In the genomic region with DNA sequence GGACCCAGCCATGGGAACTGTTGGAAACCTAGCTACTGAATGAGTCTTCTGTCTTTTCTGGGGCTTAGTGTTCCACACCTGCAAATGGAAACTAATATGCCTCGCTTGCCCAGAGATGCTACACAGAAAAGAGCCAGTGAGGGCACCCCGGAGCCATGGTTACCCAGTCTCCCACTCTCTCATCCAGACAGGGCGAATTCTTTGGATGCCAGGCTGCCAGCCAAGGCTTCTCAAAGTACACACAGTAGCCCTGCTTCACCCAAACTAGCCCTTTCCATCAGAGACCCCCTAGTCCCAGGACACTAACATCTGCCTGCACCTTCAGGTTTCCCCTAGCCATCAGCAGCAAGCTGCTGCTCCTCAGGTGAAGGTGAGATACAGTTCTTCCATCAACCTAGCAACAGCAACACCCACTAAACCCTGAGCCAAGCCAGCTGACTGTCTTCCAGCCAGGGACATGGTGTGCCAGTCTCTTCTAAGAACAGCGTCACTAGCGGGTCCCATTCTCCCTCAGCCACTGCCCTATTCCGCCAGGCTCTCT, we compare ENCODE assay signal across 9 mouse cellular contexts. TPM values are rescaled to one million over a fixed set of nuclear protein-coding genes. Genes with fewer than 3 reads are reported as not detected.
DNase-seq lines count a peak whose midpoint lies in the region; ATAC-seq and TF ChIP-seq lines count a peak whose summit lies in the region.
"Had no signal": no experiment of that assay in that cellular context is flagged by ENCODE, and none has a peak within 500 bp of the region (broad histone marks: within the 10 kb centered on the region; RNA-seq: fewer than 3 reads in every experiment).

No protein-coding gene starts in this region.

- H3K9me3 ChIP-seq in hindbrain, embryonic 11.5 days (ENCODE audit: control insufficient read depth, low read length), result no peaks in the 10 kb centered on the region
- H3K9me3 ChIP-seq in liver, postnatal 0 days (ENCODE audit: low read length), result no peaks in the 10 kb centered on the region
- H3K9me3 ChIP-seq: megakaryocyte, embryonic 14.5 days had no signal

- 0 out of 2 replicates have a peak overlapping the region, but pooled peaks have one; percentile 5 for H3K4me2 ChIP-seq in hindbrain, embryonic 11.5 days (replicated peaks; ENCODE audit: low read depth, low read length)
- no peak overlapping the region for H3K4me2 ChIP-seq in liver, postnatal 0 days (ENCODE audit: low read depth, low read length)

- no peaks in the 10 kb centered on the region for H3K36me3 ChIP-seq in hindbrain, embryonic 11.5 days (ENCODE audit: control insufficient read depth, insufficient read depth, low read length)
- no peaks in the 10 kb centered on the region for H3K36me3 ChIP-seq in liver, postnatal 0 days (replicated peaks; ENCODE audit: insufficient read depth, low read length)

- H3K4me3 ChIP-seq in hindbrain, embryonic 11.5 days (ENCODE audit: low read depth, low read length), result no peak overlapping the region
- peak overlapping the region; percentile 56 for H3K4me3 ChIP-seq in left cerebral cortex, adult 2 months
- H3K4me3 ChIP-seq in liver, postnatal 0 days (ENCODE audit: low read depth, low read length), result no peak overlapping the region
- H3K4me3 ChIP-seq: megakaryocyte, embryonic 14.5 days had no signal

- DNase-seq in lung, postnatal 36 days, result peak; percentile 24
- DNase-seq in lung, postnatal 25 days (ENCODE audit: low spot score), result no peak
- no peak for DNase-seq in hindbrain, embryonic 11.5 days (ENCODE audit: low spot score)
- DNase-seq in left cerebral cortex, adult 2 months (ENCODE audit: extremely low spot score in 1 of 2, low spot score in 2 of 2), result peak; percentile 43 to 47
- peak; percentile 31 for DNase-seq in right cerebral cortex, postnatal 14 days
- no peak for DNase-seq in thymus, postnatal 36 days
- no peak for DNase-seq in liver, postnatal 0 days

- TF ChIP-seq CTCF in left cerebral cortex, adult 2 months (IDR thresholded peaks at IDR 0.05), result no peak
- no peak for TF ChIP-seq CTCF in liver, postnatal 0 days (IDR thresholded peaks at IDR 0.05; ENCODE audit: low read depth)

- 92% methylated on average over 6 of the region's 6 CpGs for WGBS in hindbrain, embryonic 11.5 days
- 72% methylated on average over 6 of the region's 6 CpGs for WGBS in liver, postnatal 0 days (ENCODE audit: insufficient replicate concordance)

- intact Hi-C loops in left cerebral cortex, adult 2 months (cut with DNase I), result loop anchor here (2.0 kb wide), 1 partner anchor 24 kb away; no protein-coding TSS in a partner anchor

- no peak for TF ChIP-seq EP300 in liver, postnatal 0 days (IDR thresholded peaks at IDR 0.05; ENCODE audit: low read depth)

- ATAC-seq in hindbrain, embryonic 11.5 days (ENCODE audit: low FRiP score), result no peak
- no peak for ATAC-seq in megakaryocyte, adult 5-6 weeks (ENCODE audit: poor library complexity, severe bottlenecking)
- no peak for ATAC-seq in liver, postnatal 0 days

- H3K4me1 ChIP-seq in hindbrain, embryonic 11.5 days (replicated peaks; ENCODE audit: control insufficient read depth, insufficient read depth, low read length), result peaks cover 12% of the 10 kb centered on the region
- peaks cover 35% of the 10 kb centered on the region for H3K4me1 ChIP-seq in liver, postnatal 0 days (ENCODE audit: insufficient read depth)

- H3K27ac ChIP-seq in hindbrain, embryonic 11.5 days (ENCODE audit: low read depth, low read length), result no peak overlapping the region
- H3K27ac ChIP-seq in left cerebral cortex, adult 2 months, result peak overlapping the region; percentile 72
- H3K27ac ChIP-seq in liver, postnatal 0 days (ENCODE audit: low read depth), result no peak overlapping the region

- no peak overlapping the region for H3K9ac ChIP-seq in hindbrain, embryonic 11.5 days (ENCODE audit: low read depth, low read length)
- no peak overlapping the region for H3K9ac ChIP-seq in liver, postnatal 0 days (replicated peaks)

- H3K27me3 ChIP-seq in hindbrain, embryonic 11.5 days (ENCODE audit: control insufficient read depth, insufficient read depth, low read length), result no peaks in the 10 kb centered on the region
- peaks cover 49% of the 10 kb centered on the region for H3K27me3 ChIP-seq in liver, postnatal 0 days (ENCODE audit: insufficient read depth, low read length)

RNA-seq across cellular contexts. Expression of a gene that starts 2.4 kb away (rescaled TPM):
- polyA plus RNA-seq in hindbrain, embryonic 11.5 days (2014; fragmentation: Nextera tagmentation; extraction: Ambion mirVana), result 25.2 and 27.0 TPM in 2 replicates
- total RNA-seq in left cerebral cortex, adult 2 months (2021), result 10 to 100 TPM; 35.0 to 39.8 TPM
- 0.14 TPM in 1 of 2 replicates, not detected in the other for total RNA-seq in megakaryocyte, adult 5-6 weeks (2015)
- total RNA-seq in megakaryocyte, adult 5-6 weeks (2017), result 0.15 and 0.16 TPM in 2 replicates
- polyA plus RNA-seq in liver, postnatal 0 days (2015; fragmentation: Nextera tagmentation; extraction: Ambion mirVana), result not detected in 2 replicates

RNA-seq across cellular contexts. Expression of a gene that starts 36.9 kb away (rescaled TPM):
- polyA plus RNA-seq in hindbrain, embryonic 11.5 days (2014; fragmentation: Nextera tagmentation; extraction: Ambion mirVana), result 76.1 and 92.7 TPM in 2 replicates
- 10 to 100 TPM; 11.3 to 12.0 TPM for total RNA-seq in left cerebral cortex, adult 2 months (2021)
- 2.6 and 4.0 TPM in 2 replicates for total RNA-seq in megakaryocyte, adult 5-6 weeks (2015)
- 0.81 and 3.3 TPM in 2 replicates for total RNA-seq in megakaryocyte, adult 5-6 weeks (2017)
- 1.2 and 1.5 TPM in 2 replicates for polyA plus RNA-seq in liver, postnatal 0 days (2015; fragmentation: Nextera tagmentation; extraction: Ambion mirVana)

RNA-seq across cellular contexts. Expression of a gene that starts 57.8 kb away (rescaled TPM):
- polyA plus RNA-seq in hindbrain, embryonic 11.5 days (2014; fragmentation: Nextera tagmentation; extraction: Ambion mirVana), result 24.4 and 26.6 TPM in 2 replicates
- 10 to 100 TPM; 17.9 to 21.8 TPM for total RNA-seq in left cerebral cortex, adult 2 months (2021)
- total RNA-seq in megakaryocyte, adult 5-6 weeks (2015), result 10.7 and 16.5 TPM in 2 replicates
- 21.0 and 22.3 TPM in 2 replicates for total RNA-seq in megakaryocyte, adult 5-6 weeks (2017)
- polyA plus RNA-seq in liver, postnatal 0 days (2015; fragmentation: Nextera tagmentation; extraction: Ambion mirVana), result 7.1 and 7.5 TPM in 2 replicates

Comparison
In these comparisons a context has a peak if more than half of its experiments do, and no peak if none do; other contexts are left out.
1. DNase-seq: peak in lung, postnatal 36 days (single experiment), left cerebral cortex, adult 2 months (2 of 2) and right cerebral cortex, postnatal 14 days (single experiment); none in lung, postnatal 25 days (single experiment), hindbrain, embryonic 11.5 days (single experiment), thymus, postnatal 36 days (0 of 2) and liver, postnatal 0 days (single experiment).
2. RNA of a gene that starts 2.4 kb away (total RNA-seq): 35.0 to 39.8 TPM in left cerebral cortex, adult 2 months; 0.14 to 0.16 TPM in megakaryocyte, adult 5-6 weeks; every median in the first group is over 10 times any median in the second.